Mouse (Mus musculus) erythroid progenitor cell, adult 5-6 weeks (primary cell): ENCODE measurements around the gene Oasl1. TPM values are rescaled to one million over a fixed set of nuclear protein-coding genes. Genes with fewer than 3 reads are reported as not detected.

ENCODE experiments used
- total RNA-seq, 2 experiments: library from RNA; stranded (forward) in 1 of 2; stranded (reverse) in 1 of 2; fragments of 150-400 nt in 1 of 2; fragments of 186-747, 209-891 nt in 1 of 2; gene quantifications; 2 replicates each; pipeline versions ENCODE4 v1.2.3 to v1.2.4; 2015 to 2017; ENCODE audit warnings: low replicate concordance in 2 of 2

Oasl1 gene
- total RNA-seq, 2 experiments from 2014 or later = 5.4 to 20.0 TPM

Other genes with a start within 250 kb of the Oasl1 start
- gene Gltp, start 232.3 kb upstream of the Oasl1 start, total RNA-seq (2015; ENCODE audit: low replicate concordance) = 103 and 104 TPM in 2 replicates
- 42.0 and 54.4 TPM in 2 replicates for gene Gltp, start 232.3 kb upstream of the Oasl1 start, total RNA-seq (2017; ENCODE audit: low replicate concordance)
- gene Tchp, start 215.5 kb upstream of the Oasl1 start, total RNA-seq (2015; ENCODE audit: low replicate concordance) = 2.2 and 19.7 TPM in 2 replicates
- 12.5 and 23.8 TPM in 2 replicates for gene Tchp, start 215.5 kb upstream of the Oasl1 start, total RNA-seq (2017; ENCODE audit: low replicate concordance)
- 113 and 121 TPM in 2 replicates for gene Ankrd13a, start 148.6 kb upstream of the Oasl1 start, total RNA-seq (2015; ENCODE audit: low replicate concordance)
- 124 and 147 TPM in 2 replicates for gene Ankrd13a, start 148.6 kb upstream of the Oasl1 start, total RNA-seq (2017; ENCODE audit: low replicate concordance)
- 57.0 and 59.5 TPM in 2 replicates for gene Git2, start 147.7 kb upstream of the Oasl1 start, total RNA-seq (2015; ENCODE audit: low replicate concordance)
- 51.1 and 56.1 TPM in 2 replicates for gene Git2, start 147.7 kb upstream of the Oasl1 start, total RNA-seq (2017; ENCODE audit: low replicate concordance)
- 11.7 and 11.9 TPM in 2 replicates for gene 1500011B03Rik, start 99.8 kb upstream of the Oasl1 start, total RNA-seq (2015; ENCODE audit: low replicate concordance)
- gene 1500011B03Rik, start 99.8 kb upstream of the Oasl1 start, total RNA-seq (2017; ENCODE audit: low replicate concordance) = 14.5 TPM in 1 of 2 replicates, not detected in the other
- gene 4930519G04Rik, start 69.6 kb upstream of the Oasl1 start, total RNA-seq (2015; ENCODE audit: low replicate concordance) = not detected in 2 replicates
- gene 4930519G04Rik, start 69.6 kb upstream of the Oasl1 start, total RNA-seq (2017; ENCODE audit: low replicate concordance) = not detected in 2 replicates
- gene Gm9936, start 64.6 kb upstream of the Oasl1 start, total RNA-seq (2015; ENCODE audit: low replicate concordance) = not detected in 2 replicates
- not detected in 2 replicates for gene Gm9936, start 64.6 kb upstream of the Oasl1 start, total RNA-seq (2017; ENCODE audit: low replicate concordance)
- 8.3 and 14.7 TPM in 2 replicates for gene Oasl2, start 26.3 kb upstream of the Oasl1 start, total RNA-seq (2015; ENCODE audit: low replicate concordance)
- 3.0 and 4.5 TPM in 2 replicates for gene Oasl2, start 26.3 kb upstream of the Oasl1 start, total RNA-seq (2017; ENCODE audit: low replicate concordance)
- 2.5 and 5.4 TPM in 2 replicates for gene 2210016L21Rik, start 18.9 kb downstream of the Oasl1 start, total RNA-seq (2015; ENCODE audit: low replicate concordance)
- gene 2210016L21Rik, start 18.9 kb downstream of the Oasl1 start, total RNA-seq (2017; ENCODE audit: low replicate concordance) = 1.4 and 4.3 TPM in 2 replicates
- gene Hnf1a, start 47.9 kb downstream of the Oasl1 start, total RNA-seq (2015; ENCODE audit: low replicate concordance) = not detected in 2 replicates
- not detected in 2 replicates for gene Hnf1a, start 47.9 kb downstream of the Oasl1 start, total RNA-seq (2017; ENCODE audit: low replicate concordance)
- gene Sppl3, start 87.9 kb downstream of the Oasl1 start, total RNA-seq (2015; ENCODE audit: low replicate concordance) = 69.2 and 99.5 TPM in 2 replicates
- gene Sppl3, start 87.9 kb downstream of the Oasl1 start, total RNA-seq (2017; ENCODE audit: low replicate concordance) = 73.7 and 92.4 TPM in 2 replicates
- gene Gm10401, start 175.1 kb downstream of the Oasl1 start, total RNA-seq (2015; ENCODE audit: low replicate concordance) = not detected in 2 replicates
- 1.2 and 5.8 TPM in 2 replicates for gene Gm10401, start 175.1 kb downstream of the Oasl1 start, total RNA-seq (2017; ENCODE audit: low replicate concordance)
- 4.2 and 20.2 TPM in 2 replicates for gene Acads, start 196.1 kb downstream of the Oasl1 start, total RNA-seq (2015; ENCODE audit: low replicate concordance)
- 2.4 and 8.0 TPM in 2 replicates for gene Acads, start 196.1 kb downstream of the Oasl1 start, total RNA-seq (2017; ENCODE audit: low replicate concordance)
- gene Unc119b, start 211.7 kb downstream of the Oasl1 start, total RNA-seq (2015; ENCODE audit: low replicate concordance) = 5.4 and 5.9 TPM in 2 replicates
- 5.4 and 6.8 TPM in 2 replicates for gene Unc119b, start 211.7 kb downstream of the Oasl1 start, total RNA-seq (2017; ENCODE audit: low replicate concordance)
- gene Mlec, start 234.9 kb downstream of the Oasl1 start, total RNA-seq (2015; ENCODE audit: low replicate concordance) = 32.3 and 36.8 TPM in 2 replicates
- 23.2 and 25.9 TPM in 2 replicates for gene Mlec, start 234.9 kb downstream of the Oasl1 start, total RNA-seq (2017; ENCODE audit: low replicate concordance)